Mouse (Mus musculus) cortical plate, adult 2 months (tissue): ENCODE data around the gene Yme1l1. TPM values are rescaled to one million over a fixed set of nuclear protein-coding genes. Genes with fewer than 3 reads are reported as not detected.

Experiments used
- H3K27ac ChIP-seq: fragments of 200-500 bp; 2 replicates; pipeline ENCODE4 v1.5.1; 2012; ENCODE audit warnings: low read length, control low read depth, inconsistent platforms; ENCODE audit not compliant: insufficient read depth
- H3K4me1 ChIP-seq: fragments of 200-500 bp; 2 replicates; pipeline ENCODE4 v1.6.1; 2011; ENCODE audit warnings: low read length; ENCODE audit not compliant: control insufficient read depth, insufficient read depth
- H3K4me3 ChIP-seq: fragments of 200-500 bp; 2 replicates; pipeline ENCODE4 v1.5.1; 2011; ENCODE audit warnings: mild to moderate bottlenecking, low read length, control low read depth; ENCODE audit not compliant: insufficient read depth
- CTCF ChIP-seq: fragments of 200-500 bp; IDR thresholded peaks from 2 replicates; pipeline ENCODE4 v1.5.1; 2011; ENCODE audit warnings: mild to moderate bottlenecking, control low read depth, low read length; ENCODE audit not compliant: insufficient read depth; ENCODE audit errors: extremely low read depth
- POLR2A ChIP-seq: fragments of 200-500 bp; IDR thresholded peaks from 2 replicates; pipeline ENCODE4 v1.6.1; 2011; ENCODE audit warnings: mild to moderate bottlenecking, low read length, control low read depth; ENCODE audit not compliant: insufficient read depth; ENCODE audit errors: extremely low read depth
- polyA plus RNA-seq: library from polyadenylated mRNA; depleted of rRNA; stranded (reverse); fragments of >200 nt; gene quantifications from 2 replicates; pipeline ENCODE4 v1.2.3, GENCODE M21; 2012; rRNA removed

Gene Yme1l1
- polyA plus RNA-seq, 1 experiment = 29.3 TPM

GRCm38 (mm10) chr2:23213661-23214060 lies 57.5 kb downstream of the Yme1l1 start:
- TF ChIP-seq POLR2A (no peak), CTCF (no peak)

GRCm38 (mm10) chr2:23225199-23225598 lies 69.0 kb downstream of the Yme1l1 start:
- H3K27ac ChIP-seq = no peak overlapping the region
- no peak overlapping the region for H3K4me3 ChIP-seq
- no peak for TF ChIP-seq CTCF
- TF ChIP-seq POLR2A = no peak
- no peaks in the 10 kb centered on the region for H3K4me1 ChIP-seq

More at GRCm38 (mm10) chr2:23213661-23214060, 57.5 kb downstream of the Yme1l1 start:
- Histone ChIP-seq H3K27ac (no peak overlapping the region), H3K4me1 (no peaks in the 10 kb centered on the region), H3K4me3 (no peak overlapping the region)

- H3K4me1 ChIP-seq = no peaks in the 10 kb centered on the region
- H3K4me3 ChIP-seq = no peak overlapping the region
- H3K27ac ChIP-seq = no peak overlapping the region
- TF ChIP-seq POLR2A = no peak
- TF ChIP-seq CTCF = no peak
Measured at GRCm38 (mm10) chr2:23228463-23228862, 72.3 kb downstream of the Yme1l1 start.

GRCm38 (mm10) chr2:23234065-23234773 lies 78.0 kb downstream of the Yme1l1 start:
- H3K4me1 ChIP-seq = no peaks in the 10 kb centered on the region
- no peak for TF ChIP-seq CTCF
- TF ChIP-seq POLR2A = no peak
- no peak overlapping the region for H3K27ac ChIP-seq
- H3K4me3 ChIP-seq = peak overlapping the region; percentile 9; the same call in 1 of the 2 replicates

Other genes with a start within 250 kb of the Yme1l1 start
- gene Abi1, start 116.1 kb upstream of the Yme1l1 start, polyA plus RNA-seq = 130 and 136 TPM in 2 replicates
- 44.0 and 46.4 TPM in 2 replicates for gene Acbd5, start 88.2 kb upstream of the Yme1l1 start, polyA plus RNA-seq
- gene Mastl, start 345 bp upstream of the Yme1l1 start, polyA plus RNA-seq = 0.45 and 0.48 TPM in 2 replicates
- gene 4931423N10Rik, start 51.1 kb downstream of the Yme1l1 start, polyA plus RNA-seq = 0.21 and 0.25 TPM in 2 replicates
- gene Nxph2, start 164.9 kb downstream of the Yme1l1 start, polyA plus RNA-seq = 1.5 and 1.6 TPM in 2 replicates